Mouse (Mus musculus) CD4-positive, CD25-positive, alpha-beta regulatory T cell, adult 9 weeks (primary cell): ENCODE measurements around the gene Gm16503. TPM values are rescaled to one million over a fixed set of nuclear protein-coding genes. Genes with fewer than 3 reads are reported as not detected.

Source experiments
- polyA plus RNA-seq: library from polyadenylated mRNA; unstranded; fragments of 100-300 nt; shearing (Covaris generic); gene quantifications from one replicate; pipeline ENCODE4 v1.2.1, GENCODE M21; 2017

The Gm16503 gene
- 0.38 TPM for polyA plus RNA-seq

GRCm38 (mm10) chr4:147539918-147540317, at the start of gene Gm16503:
Gm16503 (plus strand) TSS chr4:147540218.

GRCm38 (mm10) chr4:147492117-147492516, 47.9 kb upstream of the Gm16503 start, which contains the start of gene Zfp982:
Zfp982 (plus strand) TSS chr4:147492417.

GRCm38 (mm10) chr4:147553071-147553470, 13.1 kb downstream of the Gm16503 start, which contains the start of gene Zfp985:
Zfp985 (plus strand) TSS chr4:147553277.

Other genes with a start within 250 kb of the Gm16503 start
- 0.61 TPM for gene Zfp988, start 234.5 kb upstream of the Gm16503 start, polyA plus RNA-seq
- gene Zfp978, start 178.9 kb upstream of the Gm16503 start, polyA plus RNA-seq: not detected
- gene Zfp982, start 47.8 kb upstream of the Gm16503 start, polyA plus RNA-seq: 1.2 TPM
- 1.2 TPM for gene Zfp985, start 13.1 kb downstream of the Gm16503 start, polyA plus RNA-seq
- gene Zfp979, start 102.3 kb downstream of the Gm16503 start, polyA plus RNA-seq: 0.32 TPM
- 0.10 TPM for gene Zfp534, start 162.3 kb downstream of the Gm16503 start, polyA plus RNA-seq